19 mouse cellular contexts compared by ENCODE assay signal in genomic region chr3:127707089-127707485, GRCm38 (mm10).
A peak's percentile ranks its signal among the peaks of the same experiment; 100 is the strongest.
DNase-seq lines count a peak whose midpoint lies in the region; ATAC-seq and TF ChIP-seq lines count a peak whose summit lies in the region.
"Had no signal": no experiment of that assay in that cellular context is flagged by ENCODE, and none has a peak within 500 bp of the region (broad histone marks: within the 10 kb centered on the region; RNA-seq: fewer than 3 reads in every experiment).

No protein-coding gene starts in this region.

- WGBS in forebrain, embryonic 13.5 days = 13% methylated on average over 5 of the region's 5 CpGs
- WGBS in hindbrain, postnatal 0 days = 23% methylated on average over 5 of the region's 5 CpGs
- 28% methylated on average over 5 of the region's 5 CpGs for WGBS in neural tube, embryonic 13.5 days

- peaks cover 35% of the 10 kb centered on the region for H3K4me1 ChIP-seq in forebrain, embryonic 13.5 days
- peaks cover 7% of the 10 kb centered on the region; the same call in 1 of the 2 replicates for H3K4me1 ChIP-seq in hindbrain, postnatal 0 days (ENCODE audit: insufficient read depth, low read length)
- H3K4me1 ChIP-seq in neural tube, embryonic 13.5 days (replicated peaks) = peaks cover 26% of the 10 kb centered on the region

- 0 out of 2 replicates have a peak overlapping the region, but pooled peaks have one; percentile 30 for H3K9ac ChIP-seq in forebrain, embryonic 13.5 days
- no peak overlapping the region for H3K9ac ChIP-seq in hindbrain, postnatal 0 days (replicated peaks; ENCODE audit: low read length)
- no peak overlapping the region for H3K9ac ChIP-seq in neural tube, embryonic 13.5 days
- H3K9ac ChIP-seq: limb, embryonic 15.5 days had no signal

- no peak overlapping the region for H3K4me2 ChIP-seq in forebrain, embryonic 13.5 days
- H3K4me2 ChIP-seq in hindbrain, postnatal 0 days (ENCODE audit: low read depth, low read length) = no peak overlapping the region
- H3K4me2 ChIP-seq in neural tube, embryonic 13.5 days = peak overlapping the region; percentile 50
- H3K4me2 ChIP-seq: limb, embryonic 15.5 days had no signal

- no peak for TF ChIP-seq CTCF in layer of hippocampus, adult 2 months (conservative IDR thresholded peaks at IDR 0.05)
- TF ChIP-seq CTCF in hindbrain, postnatal 0 days (IDR thresholded peaks at IDR 0.05; ENCODE audit: low read depth) = no peak

- 0 out of 2 replicates have a peak overlapping the region, but pooled peaks have one; percentile 11 for H3K27ac ChIP-seq in layer of hippocampus, adult 2 months
- H3K27ac ChIP-seq in forebrain, embryonic 13.5 days = peak overlapping the region; percentile 92
- no peak overlapping the region for H3K27ac ChIP-seq in hindbrain, postnatal 0 days
- peak overlapping the region; percentile 57 for H3K27ac ChIP-seq in neural tube, embryonic 13.5 days (replicated peaks)
- H3K27ac ChIP-seq: limb, embryonic 15.5 days had no signal

- H3K9me3 ChIP-seq in forebrain, embryonic 13.5 days (replicated peaks) = peaks cover 7% of the 10 kb centered on the region
- H3K9me3 ChIP-seq in hindbrain, postnatal 0 days (ENCODE audit: low read length) = no peaks in the 10 kb centered on the region
- H3K9me3 ChIP-seq in neural tube, embryonic 13.5 days = no peaks in the 10 kb centered on the region
- H3K9me3 ChIP-seq: limb, embryonic 15.5 days had no signal

- H3K4me3 ChIP-seq in layer of hippocampus, adult 2 months = no peak overlapping the region
- no peak overlapping the region for H3K4me3 ChIP-seq in forebrain, embryonic 13.5 days
- no peak overlapping the region for H3K4me3 ChIP-seq in hindbrain, postnatal 0 days (ENCODE audit: low read length)
- no peak overlapping the region for H3K4me3 ChIP-seq in neural tube, embryonic 13.5 days
- H3K4me3 ChIP-seq: limb, embryonic 15.5 days had no signal

- H3K27me3 ChIP-seq in forebrain, embryonic 13.5 days = peaks cover 59% of the 10 kb centered on the region
- no peaks in the 10 kb centered on the region for H3K27me3 ChIP-seq in hindbrain, postnatal 0 days (ENCODE audit: insufficient read depth, low read length)
- H3K27me3 ChIP-seq in neural tube, embryonic 13.5 days = peaks cover 6% of the 10 kb centered on the region
- H3K27me3 ChIP-seq: limb, embryonic 15.5 days; Patski had no signal

- no peak for DNase-seq in layer of hippocampus, adult 2 months (ENCODE audit: low spot score in 2 of 2)
- DNase-seq in layer of hippocampus, postnatal 14 days (ENCODE audit: low spot score in 2 of 2) = no peak
- peak; percentile 18 for DNase-seq in hindbrain, postnatal 0 days (ENCODE audit: low spot score)
- no peak for DNase-seq in urinary bladder, postnatal 14 days (ENCODE audit: low spot score)
- DNase-seq: adrenal gland, postnatal 25 days; cerebellum, adult 8-10 months; heart, postnatal 10 days; kidney, adult 8-10 months; kidney, postnatal 25 days; layer of hippocampus, adult 9-11 months; lung, adult 18-20 months; spleen, adult 18-20 months; thymus, adult 2 months had no signal

- H3K36me3 ChIP-seq in forebrain, embryonic 13.5 days (ENCODE audit: poor library complexity, severe bottlenecking) = no peaks in the 10 kb centered on the region
- no peaks in the 10 kb centered on the region for H3K36me3 ChIP-seq in hindbrain, postnatal 0 days (ENCODE audit: insufficient read depth, low read length)
- no peaks in the 10 kb centered on the region for H3K36me3 ChIP-seq in neural tube, embryonic 13.5 days
- H3K36me3 ChIP-seq: limb, embryonic 15.5 days had no signal

- peak; percentile 31; the same call in 1 of the 2 replicates for ATAC-seq in forebrain, embryonic 13.5 days
- peak; percentile 47 for ATAC-seq in hindbrain, postnatal 0 days
- ATAC-seq in neural tube, embryonic 13.5 days (ENCODE audit: low read depth) = no peak
- no peak for ATAC-seq in megakaryocyte progenitor cell, adult 5-6 weeks (replicated peaks; ENCODE audit: poor library complexity)
- ATAC-seq: activated CD4-positive, CD25-positive, alpha-beta regulatory T cell, adult 4 months; Patski had no signal

Comparison
In these comparisons a context has a peak if more than half of its experiments do, and no peak if none do; other contexts are left out.
1. ATAC-seq: peak in forebrain, embryonic 13.5 days (single experiment) and hindbrain, postnatal 0 days (single experiment); none in neural tube, embryonic 13.5 days (single experiment) and megakaryocyte progenitor cell, adult 5-6 weeks (single experiment).